Mouse (Mus musculus) mammary gland, adult 2 months (tissue): Measurements from ENCODE around the gene Plek2. TPM values are rescaled to one million over a fixed set of nuclear protein-coding genes. Genes with fewer than 3 reads are reported as not detected.

Experiments
- polyA plus RNA-seq: library from polyadenylated mRNA; depleted of rRNA; stranded (reverse); fragments of >200 nt; gene quantifications from 2 replicates; pipeline ENCODE4 v1.2.3, GENCODE M21; 2012; ENCODE audit warnings: low replicate concordance; rRNA removed

Gene Plek2
- polyA plus RNA-seq, result 0.98 and 1.4 TPM in 2 replicates

GRCm38 (mm10) chr12:78906707-78907162, at the start of gene Plek2:
Plek2 (minus strand) TSS chr12:78906964.

DNA sequence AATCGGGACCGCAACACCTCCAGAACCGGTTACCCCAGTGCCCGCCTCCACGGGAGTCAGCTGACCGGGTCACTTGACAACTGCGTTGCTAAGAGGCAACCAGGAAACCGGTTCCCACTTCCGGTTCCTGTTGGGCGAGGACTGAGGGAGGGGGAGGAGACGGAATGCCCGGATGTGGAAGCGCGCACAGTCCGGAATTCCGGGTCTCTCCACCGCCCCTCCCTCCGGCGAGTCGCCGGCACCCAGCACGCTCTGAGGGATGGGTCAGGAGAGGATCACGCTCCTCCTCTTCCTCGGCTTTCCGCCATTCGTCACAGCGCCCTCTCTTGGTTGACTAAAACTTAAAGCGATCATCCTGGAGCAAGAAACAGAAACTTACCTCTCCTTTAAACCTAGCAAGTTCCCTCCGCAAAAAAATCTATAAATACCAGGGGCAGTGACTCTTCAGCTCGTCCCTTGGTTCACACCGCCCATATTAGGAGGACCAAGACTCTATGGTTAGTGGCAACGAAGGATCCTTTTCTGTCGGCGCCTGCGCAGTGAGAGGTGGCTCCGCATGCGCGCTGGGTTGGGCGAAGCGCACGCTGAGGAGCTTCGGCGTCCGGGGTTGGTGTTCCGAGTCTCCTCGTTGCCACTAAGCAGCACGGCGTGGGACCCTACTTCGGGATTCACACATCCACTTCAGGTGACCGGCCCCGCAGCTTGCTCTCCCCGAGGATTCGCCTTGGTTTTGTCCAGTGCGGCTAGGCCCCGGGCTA, 45.1 kb downstream of the Plek2 start, which contains the start of the genes Atp6v1d and Eif2s1:
Gene Atp6v1d, minus strand, starts transcription at position 143 of the 758 bp plus-strand sequence.
Gene Eif2s1, plus strand, starts transcription at position 324 of the 758 bp plus-strand sequence.

Other genes starting within 250 kb of the Plek2 start
- not detected in 2 replicates for gene Fam71d, start 215.4 kb downstream of the Plek2 start, polyA plus RNA-seq
- 0.78 and 2.6 TPM in 2 replicates for gene Mpp5, start 158.1 kb downstream of the Plek2 start, polyA plus RNA-seq
- gene Atp6v1d, start 45.3 kb downstream of the Plek2 start, polyA plus RNA-seq, result 7.8 and 21.3 TPM in 2 replicates
- gene Eif2s1, start 45.1 kb downstream of the Plek2 start, polyA plus RNA-seq, result 6.7 and 18.7 TPM in 2 replicates
- 33.1 and 36.1 TPM in 2 replicates for gene Tmem229b, start 100.7 kb upstream of the Plek2 start, polyA plus RNA-seq
- 6.6 and 8.2 TPM in 2 replicates for gene Plekhh1, start 122.2 kb upstream of the Plek2 start, polyA plus RNA-seq
- gene Pigh, start 182.7 kb upstream of the Plek2 start, polyA plus RNA-seq, result 12.2 and 19.1 TPM in 2 replicates
- gene Arg2, start 223.8 kb upstream of the Plek2 start, polyA plus RNA-seq, result 7.4 and 14.7 TPM in 2 replicates